Mouse (Mus musculus): ENCODE measurements around the gene Magel2.

GRCm38 (mm10) chr7:62345411-62345810 lies 31.4 kb upstream of the Magel2 start:
- TF ChIP-seq POLR2A (IDR thresholded peaks at IDR 0.05; ENCODE audit: extremely low read depth, insufficient read depth, low read length) (no peak), CTCF (IDR thresholded peaks at IDR 0.05; ENCODE audit: low read depth, low read length) (no peak)
